Mouse (Mus musculus) liver, embryonic 15.5 days (tissue): ENCODE measurements around the gene F7. TPM values are rescaled to one million over a fixed set of nuclear protein-coding genes. Genes with fewer than 3 reads are reported as not detected.

Source experiments
- ATAC-seq: fragments of 200-750 bp; cut with Nextera tagmentation; 2 replicates; pipeline ENCODE4 v1.8.0; 2017; ENCODE audit warnings: moderate number of reproducible peaks, mild to moderate bottlenecking, moderate library complexity; ENCODE audit not compliant: insufficient read depth
- H3K27ac ChIP-seq: fragments of 300-500 bp; sonication (generic); replicated peaks from 2 replicates; pipeline ENCODE4 v1.5.1; 2015; ENCODE audit warnings: mild to moderate bottlenecking, inconsistent platforms
- H3K27me3 ChIP-seq: fragments of 300-500 bp; sonication (generic); 2 replicates; pipeline ENCODE4 v1.6.1; 2015; ENCODE audit warnings: mild to moderate bottlenecking, inconsistent platforms
- H3K36me3 ChIP-seq: fragments of 300-500 bp; sonication (generic); replicated peaks from 2 replicates; pipeline ENCODE4 v1.6.1; 2015; ENCODE audit warnings: moderate library complexity, mild to moderate bottlenecking, inconsistent platforms
- H3K4me1 ChIP-seq: fragments of 300-500 bp; sonication (generic); replicated peaks from 2 replicates; pipeline ENCODE4 v1.6.1; 2015; ENCODE audit warnings: inconsistent platforms
- H3K4me2 ChIP-seq: fragments of 300-500 bp; sonication (generic); 2 replicates; pipeline ENCODE4 v1.6.1; 2015; ENCODE audit warnings: moderate library complexity, mild to moderate bottlenecking, inconsistent platforms
- H3K4me3 ChIP-seq: fragments of 300-500 bp; sonication (generic); replicated peaks from 2 replicates; pipeline ENCODE4 v1.5.1; 2015; ENCODE audit warnings: mild to moderate bottlenecking, inconsistent platforms
- H3K9ac ChIP-seq: fragments of 300-500 bp; sonication (generic); 2 replicates; pipeline ENCODE4 v1.6.1; 2015; ENCODE audit warnings: moderate library complexity, mild to moderate bottlenecking, inconsistent platforms
- H3K9me3 ChIP-seq: fragments of 300-500 bp; sonication (generic); replicated peaks from 2 replicates; pipeline ENCODE4 v1.6.1; 2016; ENCODE audit warnings: inconsistent platforms
- WGBS: fragments of 180-500 bp; shearing (Covaris S2); methylation state at CpG from one replicate; pipeline ENCODE4 v1.1.7; 2015; ENCODE audit warnings: mixed read lengths; ENCODE audit not compliant: insufficient replicate concordance; 5-methylcytosine and 5-hydroxymethylcytosine counted together
- polyA plus RNA-seq: library from polyadenylated mRNA; unstranded; fragments of >200 nt; fragmentation: Nextera tagmentation; extraction: Ambion mirVana; gene quantifications from 2 replicates; pipeline ENCODE4 v1.2.1, GENCODE M21; 2015

F7 gene
- polyA plus RNA-seq, result 9.8 and 12.4 TPM in 2 replicates

DNA sequence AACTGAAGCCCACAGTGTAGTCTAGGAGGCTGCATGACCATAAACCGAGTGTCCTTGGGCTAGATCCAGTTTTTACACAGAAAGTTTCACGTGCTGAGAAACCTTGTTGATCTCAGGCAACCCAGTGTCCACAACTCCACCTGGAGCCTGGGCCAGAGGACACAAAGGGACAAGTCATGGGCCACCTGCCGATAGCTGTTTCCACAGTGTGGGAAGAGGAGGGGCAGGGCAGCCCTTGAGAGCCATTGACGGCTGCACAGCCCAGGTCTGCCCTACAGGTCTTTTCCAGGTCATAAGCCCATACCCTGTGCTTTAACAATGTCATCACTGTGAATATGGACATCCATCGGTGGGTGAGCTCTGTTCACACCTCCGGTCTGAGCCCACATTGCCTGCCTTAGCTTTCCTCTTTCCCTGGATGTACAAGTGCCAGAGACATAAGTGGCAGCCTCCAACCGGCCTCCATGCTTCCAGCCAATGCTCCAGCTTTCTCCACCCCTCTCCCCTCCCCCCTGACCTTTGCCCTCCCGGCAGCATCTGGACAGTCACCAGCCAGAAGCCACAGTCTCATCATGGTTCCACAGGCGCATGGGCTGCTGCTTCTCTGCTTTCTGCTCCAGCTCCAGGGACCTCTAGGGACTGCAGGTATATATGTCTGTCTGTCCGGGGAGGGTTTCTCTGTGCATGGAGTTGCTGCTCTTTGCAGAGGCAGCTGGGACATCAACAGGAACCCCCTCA lies at the start of gene F7:
Gene F7, plus strand, starts transcription at position 548 of the 738 bp plus-strand sequence.
- Histone ChIP-seq H3K9me3 (no peaks in the 10 kb centered on the region), H3K4me2 (peak within 1 kb of the TSS; percentile 32), H3K4me1 (peaks cover 10% of the 10 kb centered on the region), H3K9ac (no peak within 1 kb of the TSS), H3K27ac (no peak within 1 kb of the TSS), H3K27me3 (no peaks in the 10 kb centered on the region), H3K4me3 (no peak within 1 kb of the TSS), H3K36me3 (no peaks in the 10 kb centered on the region)
- ATAC-seq, result peak; percentile 68
- WGBS, result 53% methylated on average over 10 of the region's 10 CpGs

DNA sequence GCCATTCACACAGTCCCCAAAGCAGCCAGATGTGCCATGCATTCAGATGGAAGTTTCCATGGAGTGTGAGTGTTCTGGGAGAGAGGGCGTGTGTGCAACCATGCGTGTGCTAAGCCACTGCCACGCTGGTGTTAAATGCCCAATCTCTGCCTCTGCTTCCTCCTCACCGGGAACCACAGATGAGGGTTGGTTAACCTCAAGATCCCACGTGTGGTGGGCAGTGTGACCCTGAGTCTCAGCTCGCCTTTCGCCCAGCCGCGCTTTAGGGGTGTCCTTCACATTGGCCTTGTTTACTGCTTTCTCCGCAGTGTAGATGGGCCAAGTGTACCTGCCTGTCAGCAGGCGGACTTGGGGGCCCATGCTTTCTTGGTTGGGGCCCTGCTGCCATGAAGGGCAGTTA lies 49.5 kb upstream of the F7 start:
- no peak overlapping the region for H3K27ac ChIP-seq
- 36% methylated on average over 11 of the region's 11 CpGs for WGBS
- H3K4me1 ChIP-seq, result 0 out of 2 replicates have a peak, but pooled peaks cover 2% of the 10 kb centered on the region
- no peak for ATAC-seq
- no peak overlapping the region for H3K4me2 ChIP-seq
- no peaks in the 10 kb centered on the region for H3K36me3 ChIP-seq
- H3K9ac ChIP-seq, result no peak overlapping the region
- no peaks in the 10 kb centered on the region for H3K9me3 ChIP-seq
- H3K4me3 ChIP-seq, result no peak overlapping the region
- peaks cover 18% of the 10 kb centered on the region for H3K27me3 ChIP-seq

DNA sequence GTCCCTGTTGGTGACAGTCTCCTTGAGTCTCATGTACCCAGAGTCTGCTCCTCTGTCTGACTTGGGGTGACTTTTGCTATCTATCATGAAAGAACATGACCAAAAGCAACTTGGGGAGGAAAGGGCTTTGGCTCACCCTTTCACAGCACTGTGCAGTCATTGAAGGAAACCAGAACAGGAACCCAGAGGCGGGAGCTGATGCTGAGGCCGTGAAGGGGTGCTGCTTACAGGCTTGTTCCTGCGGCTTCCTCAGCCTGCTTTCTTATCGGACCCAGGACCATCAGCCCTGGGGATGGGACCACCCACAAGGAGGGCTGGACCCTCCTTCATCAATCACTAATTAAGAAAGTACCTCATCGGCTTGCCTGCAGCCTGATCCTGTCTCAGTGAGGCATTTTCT lies 49.1 kb upstream of the F7 start:
- H3K4me2 ChIP-seq, result no peak overlapping the region
- 29% methylated on average over 5 of the region's 5 CpGs for WGBS
- no peak overlapping the region for H3K4me3 ChIP-seq
- H3K27ac ChIP-seq, result no peak overlapping the region
- 0 out of 2 replicates have a peak, but pooled peaks cover 2% of the 10 kb centered on the region for H3K4me1 ChIP-seq
- H3K9me3 ChIP-seq, result no peaks in the 10 kb centered on the region
- peaks cover 18% of the 10 kb centered on the region for H3K27me3 ChIP-seq
- no peak overlapping the region for H3K9ac ChIP-seq
- no peak for ATAC-seq
- H3K36me3 ChIP-seq, result no peaks in the 10 kb centered on the region

DNA sequence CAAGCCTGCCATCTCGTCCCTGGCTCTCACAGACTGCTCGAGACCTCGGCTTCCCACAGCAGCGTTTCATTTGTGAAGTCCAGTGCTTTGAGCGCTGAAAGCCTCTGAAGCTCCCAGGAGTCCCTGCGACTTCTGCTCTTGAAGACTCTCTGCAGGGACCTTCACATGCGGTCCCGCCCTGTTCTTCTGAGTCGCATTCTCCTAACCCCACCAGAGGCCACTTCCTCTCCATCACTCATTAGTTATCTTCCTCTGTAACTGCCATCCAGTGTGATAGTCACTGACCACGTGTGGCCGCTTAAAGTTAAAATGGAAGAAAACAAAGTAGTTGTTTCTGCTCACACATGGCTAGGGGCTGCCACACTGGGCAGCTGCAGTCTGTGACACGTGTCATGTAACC lies 48.5 kb upstream of the F7 start:
- no peak overlapping the region for H3K4me3 ChIP-seq
- no peak for ATAC-seq
- H3K9ac ChIP-seq, result no peak overlapping the region
- no peak overlapping the region for H3K27ac ChIP-seq
- H3K9me3 ChIP-seq, result no peaks in the 10 kb centered on the region
- H3K4me1 ChIP-seq, result 0 out of 2 replicates have a peak, but pooled peaks cover 2% of the 10 kb centered on the region
- H3K4me2 ChIP-seq, result 0 out of 2 replicates have a peak overlapping the region, but pooled peaks have one; percentile 20
- H3K36me3 ChIP-seq, result no peaks in the 10 kb centered on the region
- H3K27me3 ChIP-seq, result peaks cover 18% of the 10 kb centered on the region
- WGBS, result 20% methylated on average over 12 of the region's 12 CpGs

DNA sequence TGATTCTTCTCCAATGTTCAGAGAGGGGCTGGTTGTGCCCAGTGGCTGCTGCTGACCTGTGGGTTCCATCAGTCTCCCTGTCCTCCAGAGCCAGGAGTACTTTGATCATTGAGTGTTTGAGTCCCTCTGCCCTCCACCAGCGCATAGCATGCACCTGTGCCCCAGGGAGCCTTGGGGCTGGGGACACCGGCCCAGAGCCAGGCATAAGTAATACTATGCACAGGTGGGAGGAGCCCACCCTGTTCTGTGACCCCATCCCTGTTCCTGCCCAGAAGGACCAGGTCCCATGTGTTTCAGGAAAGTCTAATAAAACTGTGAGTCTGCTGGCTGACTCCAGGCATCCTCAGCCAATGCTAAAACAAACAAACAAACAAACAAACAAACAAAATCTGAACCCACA lies 47.5 kb upstream of the F7 start:
- Histone ChIP-seq H3K4me2 (no peak overlapping the region), H3K36me3 (no peaks in the 10 kb centered on the region), H3K4me1 (0 out of 2 replicates have a peak, but pooled peaks cover 2% of the 10 kb centered on the region), H3K27me3 (peaks cover 18% of the 10 kb centered on the region), H3K9ac (no peak overlapping the region), H3K27ac (no peak overlapping the region), H3K4me3 (no peak overlapping the region), H3K9me3 (no peaks in the 10 kb centered on the region)
- 45% methylated on average over 2 of the region's 2 CpGs for WGBS
- ATAC-seq, result no peak

DNA sequence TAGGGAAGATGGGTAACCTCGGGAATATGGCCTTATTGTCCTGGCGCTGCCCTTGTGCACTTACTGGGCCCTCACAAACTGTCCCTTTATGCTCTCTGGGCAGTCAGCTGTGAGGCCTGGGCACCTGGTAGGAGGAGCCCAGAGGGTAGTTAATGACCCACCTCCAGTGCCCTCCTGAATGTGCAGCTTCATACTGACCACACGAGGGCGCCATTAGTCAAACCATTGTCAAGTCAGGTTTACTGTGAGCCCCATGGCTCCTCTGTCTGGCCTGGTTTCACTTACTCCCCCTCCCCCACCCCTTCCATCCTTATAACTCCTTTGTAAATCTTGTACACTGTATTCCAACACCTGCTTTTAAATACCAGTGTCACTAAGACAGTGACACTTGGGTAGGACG lies 47.1 kb upstream of the F7 start:
- Histone ChIP-seq H3K36me3 (no peaks in the 10 kb centered on the region), H3K4me2 (no peak overlapping the region), H3K4me1 (0 out of 2 replicates have a peak, but pooled peaks cover 2% of the 10 kb centered on the region), H3K27me3 (peaks cover 18% of the 10 kb centered on the region), H3K27ac (no peak overlapping the region), H3K4me3 (no peak overlapping the region), H3K9me3 (no peaks in the 10 kb centered on the region), H3K9ac (no peak overlapping the region)
- peak; percentile 31; the same call in 1 of the 2 replicates for ATAC-seq
- WGBS, result 18% methylated on average over 5 of the region's 5 CpGs

DNA sequence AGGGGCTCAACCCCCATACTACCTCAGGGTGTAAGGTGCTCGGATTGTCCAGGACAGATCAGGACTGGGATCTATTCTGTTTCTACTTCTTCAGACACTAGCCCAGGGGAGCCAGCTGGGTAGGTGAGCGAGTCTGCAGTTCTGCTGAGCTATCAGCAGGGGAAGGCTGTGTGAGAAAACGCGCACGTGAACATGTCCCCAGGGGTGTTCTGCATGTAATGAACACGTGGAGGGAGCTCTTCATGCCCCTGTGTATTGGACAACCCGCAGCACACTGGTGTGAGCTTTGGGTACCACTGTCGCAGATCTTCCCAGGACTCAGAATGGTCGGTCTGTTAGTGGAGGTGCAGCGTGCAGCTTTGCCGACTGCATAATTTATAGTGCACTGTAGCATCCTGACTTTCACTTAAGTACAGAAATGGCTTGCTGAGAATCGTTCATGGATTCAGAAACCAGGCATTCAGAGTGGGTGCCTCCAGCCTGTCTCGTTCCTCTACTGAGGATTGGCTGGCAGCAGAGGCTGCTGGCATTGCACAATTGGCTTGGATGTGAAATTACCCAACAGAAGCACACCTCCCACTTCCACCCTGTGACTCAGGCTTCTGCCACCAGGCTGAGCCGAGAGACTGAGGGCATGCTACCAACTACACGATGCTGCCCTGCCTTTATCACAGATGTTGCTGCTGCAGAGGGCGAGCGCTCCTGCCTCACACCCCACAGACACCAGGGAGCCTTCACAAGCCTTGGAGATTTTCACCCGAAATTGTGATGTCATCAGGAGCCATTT lies 42.0 kb upstream of the F7 start:
- H3K9me3 ChIP-seq, result no peaks in the 10 kb centered on the region
- H3K36me3 ChIP-seq, result no peaks in the 10 kb centered on the region
- H3K4me1 ChIP-seq, result no peaks in the 10 kb centered on the region
- 59% methylated on average over 18 of the region's 18 CpGs for WGBS
- no peak for ATAC-seq
- no peaks in the 10 kb centered on the region for H3K27me3 ChIP-seq
- no peak overlapping the region for H3K9ac ChIP-seq
- H3K27ac ChIP-seq, result no peak overlapping the region
- no peak overlapping the region for H3K4me3 ChIP-seq
- H3K4me2 ChIP-seq, result no peak overlapping the region

DNA sequence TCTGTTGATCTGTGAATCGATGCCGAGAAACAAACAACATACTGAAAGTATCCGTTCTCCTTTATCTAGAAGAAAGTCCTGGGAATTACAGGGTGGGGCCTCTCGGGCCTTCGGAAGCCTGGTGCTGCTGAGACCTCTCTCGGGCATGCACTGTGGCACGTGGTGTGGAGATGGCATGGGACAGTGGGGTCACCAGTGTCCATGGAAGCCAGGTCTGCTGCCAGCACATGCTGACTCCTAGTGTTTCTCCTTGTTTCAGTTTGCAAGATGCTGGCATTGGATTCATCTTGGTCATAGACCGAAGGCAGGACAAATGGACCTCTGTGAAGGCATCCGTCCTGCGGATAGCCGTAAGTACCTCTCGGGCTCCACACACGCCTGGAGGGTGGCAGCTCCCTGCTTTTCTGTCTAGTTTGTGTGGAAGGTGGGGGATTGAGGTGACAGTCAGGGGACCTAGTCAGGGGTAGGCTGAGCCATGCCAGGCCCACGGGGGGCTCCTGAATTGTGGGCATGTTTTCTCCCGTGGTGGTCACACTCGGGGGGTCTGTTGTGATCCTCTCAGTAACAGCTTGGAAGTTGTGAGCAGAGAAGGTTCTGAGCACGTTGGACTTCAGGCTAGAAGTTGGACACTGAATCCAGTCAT lies 41.1 kb upstream of the F7 start:
- no peak for ATAC-seq
- Histone ChIP-seq H3K36me3 (no peaks in the 10 kb centered on the region), H3K9ac (no peak overlapping the region), H3K27ac (no peak overlapping the region), H3K4me3 (0 out of 2 replicates have a peak overlapping the region, but pooled peaks have one; percentile 7), H3K4me2 (0 out of 2 replicates have a peak overlapping the region, but pooled peaks have one; percentile 13), H3K4me1 (no peaks in the 10 kb centered on the region), H3K27me3 (no peaks in the 10 kb centered on the region), H3K9me3 (no peaks in the 10 kb centered on the region)
- 69% methylated on average over 17 of the region's 17 CpGs for WGBS

DNA sequence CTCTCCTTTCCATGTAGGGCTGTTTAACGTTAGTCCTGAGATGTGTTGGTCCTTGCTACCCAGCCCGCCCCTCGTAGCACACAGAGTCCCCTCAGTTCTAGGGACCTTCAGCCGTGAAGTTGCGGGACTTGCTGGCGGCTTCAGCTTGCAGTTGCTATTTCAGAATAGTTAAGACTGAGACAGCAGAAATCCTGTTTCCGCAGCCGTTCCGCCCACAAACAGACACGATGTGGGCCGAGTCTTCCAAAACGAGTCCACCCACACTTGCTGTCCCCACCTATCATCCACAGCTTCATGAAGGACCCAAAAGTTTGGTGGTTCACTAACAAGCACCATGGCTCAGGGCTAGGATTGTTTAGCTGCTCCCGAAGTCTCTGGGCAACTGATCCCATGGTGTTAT lies 40.6 kb upstream of the F7 start:
- 74% methylated on average over 13 of the region's 13 CpGs for WGBS
- Histone ChIP-seq H3K4me2 (0 out of 2 replicates have a peak overlapping the region, but pooled peaks have one; percentile 13), H3K4me3 (0 out of 2 replicates have a peak overlapping the region, but pooled peaks have one; percentile 7), H3K4me1 (no peaks in the 10 kb centered on the region), H3K27ac (no peak overlapping the region), H3K9me3 (no peaks in the 10 kb centered on the region), H3K36me3 (no peaks in the 10 kb centered on the region), H3K27me3 (no peaks in the 10 kb centered on the region), H3K9ac (no peak overlapping the region)
- ATAC-seq, result no peak

DNA sequence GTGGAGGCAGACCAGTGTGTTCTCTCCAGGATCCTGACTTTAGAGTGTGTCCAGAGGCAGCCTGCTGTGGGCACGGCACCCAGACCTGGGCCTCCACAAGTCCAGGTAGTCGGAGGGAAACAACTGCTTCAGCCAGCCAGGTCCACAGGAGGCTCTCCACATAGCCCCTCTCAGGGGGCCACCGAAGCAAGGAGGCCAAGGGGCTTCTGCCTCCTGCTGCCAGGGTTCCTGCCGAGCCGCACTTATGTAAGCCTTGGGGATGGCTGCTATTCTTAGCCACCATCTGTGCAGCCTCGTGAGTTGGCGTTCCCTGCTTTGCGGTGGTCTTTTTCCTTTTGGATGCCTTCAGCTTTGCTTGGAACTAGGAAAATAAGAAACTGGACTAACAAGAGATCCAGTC lies 38.3 kb upstream of the F7 start:
- no peaks in the 10 kb centered on the region for H3K4me1 ChIP-seq
- no peak overlapping the region for H3K27ac ChIP-seq
- H3K36me3 ChIP-seq, result no peaks in the 10 kb centered on the region
- 71% methylated on average over 8 of the region's 8 CpGs for WGBS
- no peaks in the 10 kb centered on the region for H3K27me3 ChIP-seq
- no peak overlapping the region for H3K9ac ChIP-seq
- H3K9me3 ChIP-seq, result no peaks in the 10 kb centered on the region
- ATAC-seq, result no peak
- no peak overlapping the region for H3K4me3 ChIP-seq
- H3K4me2 ChIP-seq, result no peak overlapping the region
